20 mouse cellular contexts compared by ENCODE assay signal in the genomic region with DNA sequence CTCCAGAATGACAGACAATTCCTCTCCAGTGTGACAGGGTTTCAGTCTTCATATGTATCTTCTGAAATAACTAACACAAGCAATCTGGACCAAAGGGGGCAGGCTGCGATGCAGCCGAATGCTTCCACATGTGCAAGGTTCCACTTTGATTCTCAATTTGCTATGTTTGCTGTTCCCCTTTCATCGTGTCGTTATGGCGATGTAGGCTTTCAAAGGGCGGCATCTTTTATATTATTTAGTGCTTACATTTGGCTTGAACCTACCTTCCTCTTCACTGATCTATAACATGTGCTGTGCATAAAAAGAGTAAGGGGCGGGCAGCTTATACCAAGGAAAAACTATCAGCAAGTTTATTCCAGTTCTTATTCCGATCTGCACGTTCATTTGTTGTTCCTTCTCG.
DNase-seq lines count a peak whose midpoint lies in the region; ATAC-seq lines count a peak whose summit lies in the region.
"Had no signal": no experiment of that assay in that cellular context is flagged by ENCODE, and none has a peak within 500 bp of the region (broad histone marks: within the 10 kb centered on the region; RNA-seq: fewer than 3 reads in every experiment).

No protein-coding gene starts in this region.

- no peaks in the 10 kb centered on the region for H3K9me3 ChIP-seq in heart, embryonic 13.5 days
- H3K9me3 ChIP-seq in heart, embryonic 11.5 days (replicated peaks; ENCODE audit: control insufficient read depth, low read length) = no peaks in the 10 kb centered on the region
- 0 out of 2 replicates have a peak, but pooled peaks cover 2% of the 10 kb centered on the region for H3K9me3 ChIP-seq in lung, embryonic 16.5 days (ENCODE audit: control insufficient read depth, low read length)
- H3K9me3 ChIP-seq: liver, embryonic 12.5 days; megakaryocyte, embryonic 14.5 days; neural tube, embryonic 15.5 days; stomach, embryonic 15.5 days had no signal

- no peak overlapping the region for H3K4me2 ChIP-seq in heart, embryonic 13.5 days
- H3K4me2 ChIP-seq in heart, embryonic 11.5 days = no peak overlapping the region
- no peak overlapping the region for H3K4me2 ChIP-seq in lung, embryonic 16.5 days (ENCODE audit: low read depth, low read length)
- H3K4me2 ChIP-seq: hindbrain, embryonic 14.5 days; liver, embryonic 12.5 days; neural tube, embryonic 15.5 days; stomach, embryonic 15.5 days had no signal

- DNase-seq in lung, postnatal 10 days = no peak
- peak; percentile 69 for DNase-seq in forelimb bud, embryonic 11.5 days (ENCODE audit: low read depth, low spot score)
- DNase-seq in layer of hippocampus, postnatal 25 days (ENCODE audit: extremely low spot score in 1 of 2, low spot score in 1 of 2) = no peak
- no peak for DNase-seq in thymus, adult 18-20 months
- DNase-seq: adrenal gland, postnatal 36 days; cerebellum, adult 11-12 months; right cerebral cortex, postnatal 25 days; thymus, adult 2 months had no signal

- H3K36me3 ChIP-seq in heart, embryonic 13.5 days = no peaks in the 10 kb centered on the region
- no peaks in the 10 kb centered on the region for H3K36me3 ChIP-seq in heart, embryonic 11.5 days (ENCODE audit: control insufficient read depth, insufficient read depth, low read length)
- H3K36me3 ChIP-seq in lung, embryonic 16.5 days (ENCODE audit: control insufficient read depth, insufficient read depth, low read length) = no peaks in the 10 kb centered on the region; the same call in 1 of the 2 replicates
- H3K36me3 ChIP-seq: liver, embryonic 12.5 days; neural tube, embryonic 15.5 days; stomach, embryonic 15.5 days had no signal

- no peak overlapping the region for H3K4me3 ChIP-seq in heart, embryonic 13.5 days
- no peak overlapping the region for H3K4me3 ChIP-seq in heart, embryonic 11.5 days (ENCODE audit: low read depth, low read length)
- H3K4me3 ChIP-seq in lung, embryonic 16.5 days (ENCODE audit: low read length) = no peak overlapping the region
- H3K4me3 ChIP-seq: liver, embryonic 12.5 days; megakaryocyte, embryonic 14.5 days; neural tube, embryonic 15.5 days; stomach, embryonic 15.5 days had no signal

- peaks cover 37% of the 10 kb centered on the region for H3K4me1 ChIP-seq in heart, embryonic 13.5 days
- H3K4me1 ChIP-seq in heart, embryonic 11.5 days (ENCODE audit: control insufficient read depth, insufficient read depth, low read length) = peaks cover 16% of the 10 kb centered on the region
- peaks cover 21% of the 10 kb centered on the region for H3K4me1 ChIP-seq in lung, embryonic 16.5 days (replicated peaks; ENCODE audit: control insufficient read depth, insufficient read depth, low read length)
- H3K4me1 ChIP-seq: liver, embryonic 12.5 days; megakaryocyte, embryonic 14.5 days had no signal

- no peak for ATAC-seq in heart, embryonic 13.5 days (ENCODE audit: extremely low read depth, insufficient number of reproducible peaks, low FRiP score, low TSS enrichment)
- no peak for ATAC-seq in heart, embryonic 11.5 days (replicated peaks; ENCODE audit: insufficient number of reproducible peaks, low FRiP score, low TSS enrichment)
- ATAC-seq in lung, embryonic 16.5 days (ENCODE audit: low read depth) = peak; percentile 8; the same call in 1 of the 2 replicates
- ATAC-seq: intestine, postnatal 0 days; liver, embryonic 12.5 days; lung, postnatal 0 days; midbrain, embryonic 16.5 days had no signal

- no peaks in the 10 kb centered on the region for H3K27me3 ChIP-seq in heart, embryonic 13.5 days (replicated peaks)
- no peaks in the 10 kb centered on the region for H3K27me3 ChIP-seq in heart, embryonic 11.5 days (ENCODE audit: control insufficient read depth, insufficient read depth, low read length)
- H3K27me3 ChIP-seq in lung, embryonic 16.5 days (ENCODE audit: control insufficient read depth, insufficient read depth, low read depth, low read length) = no peaks in the 10 kb centered on the region
- H3K27me3 ChIP-seq: CH12.LX; neural tube, embryonic 15.5 days; stomach, embryonic 15.5 days had no signal

- 82% methylated on average over 10 of the region's 10 CpGs for WGBS in heart, embryonic 13.5 days
- WGBS in heart, embryonic 11.5 days (ENCODE audit: insufficient replicate concordance) = 78% methylated on average over 10 of the region's 10 CpGs
- 54% methylated on average over 10 of the region's 10 CpGs for WGBS in lung, embryonic 16.5 days

- 0 out of 2 replicates have a peak overlapping the region, but pooled peaks have one; percentile 5 for H3K27ac ChIP-seq in heart, embryonic 13.5 days (replicated peaks)
- no peak overlapping the region for H3K27ac ChIP-seq in heart, embryonic 11.5 days (ENCODE audit: low read depth, low read length)
- peak overlapping the region; percentile 32; the same call in 1 of the 2 replicates for H3K27ac ChIP-seq in lung, embryonic 16.5 days (ENCODE audit: low read length)
- H3K27ac ChIP-seq: hindbrain, embryonic 14.5 days; liver, embryonic 12.5 days; neural tube, embryonic 15.5 days; stomach, embryonic 15.5 days had no signal

- H3K9ac ChIP-seq in heart, embryonic 13.5 days = no peak overlapping the region
- H3K9ac ChIP-seq in heart, embryonic 11.5 days (ENCODE audit: low read depth, low read length) = no peak overlapping the region
- H3K9ac ChIP-seq in lung, embryonic 16.5 days (ENCODE audit: low read length) = no peak overlapping the region
- H3K9ac ChIP-seq: hindbrain, embryonic 14.5 days; liver, embryonic 12.5 days; neural tube, embryonic 15.5 days; stomach, embryonic 15.5 days had no signal
